Mouse (Mus musculus) erythroblast, embryonic 14.5 days (primary cell): ENCODE results near the gene Orc3.

ENCODE experiments used
- GATA1 ChIP-seq: IDR thresholded peaks from 2 replicates; pipeline ENCODE4 v1.6.1; 2012; ENCODE audit warnings: low read length, inconsistent platforms, mixed read lengths
- TAL1 ChIP-seq: IDR thresholded peaks from 3 replicates; pipeline ENCODE4 v1.6.1; 2012; ENCODE audit warnings: low read length, inconsistent platforms, mixed read lengths

- no peak for TF ChIP-seq GATA1
- no peak for TF ChIP-seq TAL1
Observed at GRCm38 (mm10) chr4:34626401-34626800, 11.7 kb upstream of the Orc3 start.
